Mouse (Mus musculus) testis, adult 2 months (tissue): ENCODE results near the gene Zan. TPM values are rescaled to one million over a fixed set of nuclear protein-coding genes. Genes with fewer than 3 reads are reported as not detected.
A peak's percentile ranks its signal among the peaks of the same experiment; 100 is the strongest.

Source experiments
- H3K27ac ChIP-seq: fragments of 200-500 bp; 2 replicates; pipeline ENCODE4 v1.5.1; 2012; ENCODE audit warnings: low read depth, low read length; ENCODE audit not compliant: control insufficient read depth, insufficient read depth
- H3K27me3 ChIP-seq: fragments of 200-500 bp; 2 replicates; pipeline ENCODE4 v1.6.1; 2012; ENCODE audit warnings: mild to moderate bottlenecking, low read length, moderate library complexity; ENCODE audit not compliant: control insufficient read depth, insufficient read depth
- H3K36me3 ChIP-seq: fragments of 200-500 bp; 2 replicates; pipeline ENCODE4 v1.6.1; 2012; ENCODE audit warnings: mild to moderate bottlenecking, low read length; ENCODE audit not compliant: control insufficient read depth, insufficient read depth
- H3K4me1 ChIP-seq: fragments of 200-500 bp; 2 replicates; pipeline ENCODE4 v1.6.1; 2012; ENCODE audit warnings: low read length; ENCODE audit not compliant: control insufficient read depth, insufficient read depth
- H3K4me3 ChIP-seq: fragments of 200-500 bp; 2 replicates; pipeline ENCODE4 v1.5.1; 2012; ENCODE audit warnings: low read depth, mild to moderate bottlenecking, low read length, moderate library complexity, mixed read lengths; ENCODE audit not compliant: control insufficient read depth
- CTCF ChIP-seq: fragments of 200-500 bp; IDR thresholded peaks from 2 replicates; pipeline ENCODE4 v1.5.1; 2012; ENCODE audit warnings: low read depth, mild to moderate bottlenecking, inconsistent platforms, low read length, moderate library complexity; ENCODE audit not compliant: control insufficient read depth, insufficient read depth, insufficient replicate concordance
- POLR2A ChIP-seq: fragments of 200-500 bp; IDR thresholded peaks from 2 replicates; pipeline ENCODE4 v1.6.1; 2012; ENCODE audit warnings: low read depth, mild to moderate bottlenecking, inconsistent platforms, low read length, moderate library complexity; ENCODE audit not compliant: control insufficient read depth
- polyA plus RNA-seq: library from polyadenylated mRNA; depleted of rRNA; stranded (reverse); fragments of >200 nt; gene quantifications from 2 replicates; pipeline ENCODE4 v1.2.3, GENCODE M21; 2012

The Zan gene
- polyA plus RNA-seq, 1 experiment: 11.5 TPM

- TF ChIP-seq POLR2A (0 out of 2 replicates have a peak, but pooled peaks have one; percentile 2), CTCF (no peak)
- no peaks in the 10 kb centered on the region; the same call in none of the 2 replicates for H3K4me1 ChIP-seq
- no peaks in the 10 kb centered on the region for H3K36me3 ChIP-seq
- H3K27me3 ChIP-seq: no peaks in the 10 kb centered on the region
- peak overlapping the region; percentile 56 for H3K27ac ChIP-seq
- peak overlapping the region; percentile 75 for H3K4me3 ChIP-seq
Observed at GRCm38 (mm10) chr5:137510573-137511390, 33.9 kb upstream of the Zan start.

GRCm38 (mm10) chr5:137510014-137510501, 33.2 kb upstream of the Zan start:
- Histone ChIP-seq H3K4me3 (peak overlapping the region; percentile 75), H3K27me3 (no peaks in the 10 kb centered on the region), H3K4me1 (no peaks in the 10 kb centered on the region; the same call in none of the 2 replicates), H3K27ac (no peak overlapping the region), H3K36me3 (no peaks in the 10 kb centered on the region)
- TF ChIP-seq POLR2A (0 out of 2 replicates have a peak, but pooled peaks have one; percentile 9), CTCF (no peak)

- Histone ChIP-seq H3K27me3 (no peaks in the 10 kb centered on the region), H3K4me1 (peaks cover 9% of the 10 kb centered on the region), H3K36me3 (no peaks in the 10 kb centered on the region), H3K4me3 (no peak overlapping the region), H3K27ac (no peak overlapping the region)
- TF ChIP-seq POLR2A: no peak
- TF ChIP-seq CTCF: no peak
Observed at GRCm38 (mm10) chr5:137504041-137504440, 27.2 kb upstream of the Zan start.

- TF ChIP-seq CTCF (peak; percentile 77; the same call in 1 of the 2 replicates), POLR2A (no peak; the same call in none of the 2 replicates)
- Histone ChIP-seq H3K36me3 (no peaks in the 10 kb centered on the region), H3K4me1 (peaks cover 9% of the 10 kb centered on the region), H3K27me3 (no peaks in the 10 kb centered on the region), H3K27ac (peak overlapping the region; percentile 91), H3K4me3 (peak overlapping the region; percentile 87)
Observed at GRCm38 (mm10) chr5:137502667-137503110, 25.8 kb upstream of the Zan start.

GRCm38 (mm10) chr5:137501709-137502666, 25.1 kb upstream of the Zan start, which contains the start of gene Pop7:
Gene Pop7, minus strand, starts transcription at chr5:137502518.
- Histone ChIP-seq H3K27ac (peak within 1 kb of the TSS; percentile 92), H3K36me3 (no peaks in the 10 kb centered on the region), H3K4me3 (peak within 1 kb of the TSS; percentile 87), H3K27me3 (no peaks in the 10 kb centered on the region), H3K4me1 (peaks cover 9% of the 10 kb centered on the region)
- TF ChIP-seq POLR2A (peak; percentile 76), CTCF (peak; percentile 77)

GRCm38 (mm10) chr5:137500186-137500585, 23.3 kb upstream of the Zan start:
- Histone ChIP-seq H3K4me3 (no peak overlapping the region), H3K27ac (no peak overlapping the region), H3K27me3 (no peaks in the 10 kb centered on the region), H3K4me1 (peaks cover 9% of the 10 kb centered on the region), H3K36me3 (no peaks in the 10 kb centered on the region)
- TF ChIP-seq CTCF: no peak
- TF ChIP-seq POLR2A: no peak

- TF ChIP-seq POLR2A (no peak), CTCF (no peak)
- Histone ChIP-seq H3K4me3 (no peak overlapping the region), H3K4me1 (peaks cover 6% of the 10 kb centered on the region), H3K27me3 (no peaks in the 10 kb centered on the region), H3K27ac (no peak overlapping the region), H3K36me3 (no peaks in the 10 kb centered on the region)
Observed at GRCm38 (mm10) chr5:137493831-137494230, 17.0 kb upstream of the Zan start.
